Mouse (Mus musculus): Measurements from ENCODE around the gene Ccdc58. TPM values are rescaled to one million over a fixed set of nuclear protein-coding genes. Genes with fewer than 3 reads are reported as not detected.
"Not testable (repeated sequence)": the region's sequence is repeated elsewhere in the genome, so short reads cannot be mapped to it uniquely, and the experiment has no call there.

Gene Ccdc58
- polyA plus RNA-seq, 1 experiment from 2014 or later, result 42.4 TPM

- Histone ChIP-seq H3K36me3 (replicated peaks) (peaks cover 5% of the 10 kb centered on the region), H3K4me2 (no peak overlapping the region), H3K4me1 (replicated peaks) (no peaks in the 10 kb centered on the region), H3K27me3 (no peaks in the 10 kb centered on the region), H3K4me3 (replicated peaks) (no peak overlapping the region), H3K9me3 (replicated peaks) (no peaks in the 10 kb centered on the region), H3K27ac (replicated peaks) (no peak overlapping the region), H3K9ac (no peak overlapping the region)
- WGBS (ENCODE audit: insufficient replicate concordance), result 90% methylated on average over 3 of the region's 3 CpGs
- ATAC-seq (ENCODE audit: insufficient read depth), result no peak
Observed at GRCm38 (mm10) chr16:36079916-36080315, 8.4 kb downstream of the Ccdc58 start.

DNA sequence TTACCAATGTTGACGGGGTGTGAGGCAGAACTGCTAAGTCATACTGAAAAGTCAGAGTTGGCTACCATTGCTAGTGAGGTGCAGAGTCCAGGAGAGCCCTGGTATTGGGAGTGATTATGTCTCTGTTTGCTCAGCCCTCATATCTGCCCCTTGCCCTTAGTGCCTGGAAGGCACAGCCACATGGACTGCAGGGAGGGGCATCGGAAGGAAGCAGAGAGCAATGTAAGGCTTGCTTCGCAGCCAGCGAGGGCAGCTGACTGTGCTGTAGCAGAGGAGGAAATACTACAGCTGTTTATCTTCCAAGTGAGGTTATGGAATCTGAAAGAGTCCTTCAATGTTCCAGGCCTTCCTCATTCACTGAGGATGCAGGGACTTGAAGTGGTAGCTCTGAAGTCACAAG lies 16.4 kb downstream of the Ccdc58 start:
- H3K36me3 ChIP-seq (replicated peaks), result peaks cover 35% of the 10 kb centered on the region
- 66% methylated on average over 4 of the region's 4 CpGs for WGBS (ENCODE audit: insufficient replicate concordance)
- no peaks in the 10 kb centered on the region for H3K9me3 ChIP-seq (replicated peaks)

GRCm38 (mm10) chr16:36089065-36089464 lies 17.6 kb downstream of the Ccdc58 start:
- Histone ChIP-seq H3K9me3 (replicated peaks) (no peaks in the 10 kb centered on the region), H3K4me2 (no peak overlapping the region), H3K4me3 (replicated peaks) (no peak overlapping the region), H3K9ac (no peak overlapping the region), H3K27ac (replicated peaks) (no peak overlapping the region), H3K27me3 (no peaks in the 10 kb centered on the region), H3K4me1 (replicated peaks) (peaks cover 10% of the 10 kb centered on the region; the same call in 1 of the 2 replicates), H3K36me3 (replicated peaks) (peaks cover 31% of the 10 kb centered on the region)
- no peak for ATAC-seq (ENCODE audit: insufficient read depth)
- 81% methylated on average over 7 of the region's 7 CpGs for WGBS (ENCODE audit: insufficient replicate concordance)

More for the DNA sequence above, 16.4 kb downstream of the Ccdc58 start:
- Histone ChIP-seq H3K4me2 (no peak overlapping the region), H3K27me3 (no peaks in the 10 kb centered on the region), H3K9ac (no peak overlapping the region), H3K4me3 (replicated peaks) (no peak overlapping the region), H3K4me1 (replicated peaks) (peaks cover 10% of the 10 kb centered on the region; the same call in 1 of the 2 replicates), H3K27ac (replicated peaks) (peak overlapping the region; percentile 33; the same call in 1 of the 2 replicates)
- peak; percentile 89 for ATAC-seq (ENCODE audit: insufficient read depth)

DNA sequence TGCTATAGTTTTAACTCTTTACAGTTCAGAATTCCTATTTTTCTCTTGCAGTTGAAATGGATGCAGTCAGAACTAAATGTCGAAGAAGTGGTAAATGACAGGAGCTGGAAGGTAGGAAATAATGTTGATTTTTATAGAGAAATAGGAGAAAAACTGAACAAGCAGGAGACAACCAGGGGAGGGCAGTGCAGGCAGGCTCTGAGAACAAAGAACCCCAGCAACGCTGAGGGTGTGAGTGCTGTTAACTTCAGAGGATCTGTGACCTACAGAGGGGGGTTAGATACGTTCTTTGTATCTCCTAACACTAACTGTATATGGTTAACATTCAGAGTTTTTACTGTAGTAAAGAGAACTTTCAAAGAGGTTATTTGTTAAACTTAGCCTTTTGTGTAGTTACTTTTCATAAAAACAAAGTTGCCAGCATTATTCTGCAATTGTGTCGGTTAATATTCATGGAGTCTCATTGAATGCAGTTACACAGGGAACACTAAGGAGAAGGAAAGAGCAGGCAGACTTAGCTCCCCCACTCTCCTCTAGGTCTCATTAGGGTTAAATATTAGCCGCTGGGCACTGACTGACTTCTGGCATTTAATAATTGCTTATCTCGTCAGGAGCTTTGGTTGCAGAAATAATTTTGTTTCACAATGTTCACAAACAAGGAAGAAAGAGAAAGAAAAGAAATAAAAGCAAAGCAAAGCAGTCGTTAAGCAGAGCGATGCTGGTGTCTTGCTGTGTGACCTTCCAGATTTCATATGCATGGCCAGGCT lies 18.5 kb downstream of the Ccdc58 start:
- Histone ChIP-seq H3K4me3 (replicated peaks) (no peak overlapping the region), H3K9ac (no peak overlapping the region), H3K27ac (replicated peaks) (no peak overlapping the region), H3K27me3 (no peaks in the 10 kb centered on the region), H3K9me3 (replicated peaks) (no peaks in the 10 kb centered on the region), H3K4me1 (replicated peaks) (peaks cover 10% of the 10 kb centered on the region; the same call in 1 of the 2 replicates), H3K4me2 (no peak overlapping the region), H3K36me3 (replicated peaks) (peaks cover 31% of the 10 kb centered on the region)
- 65% methylated on average over 8 of the region's 8 CpGs for WGBS (ENCODE audit: insufficient replicate concordance)
- no peak for ATAC-seq (ENCODE audit: insufficient read depth)

GRCm38 (mm10) chr16:36090785-36091509 lies 19.5 kb downstream of the Ccdc58 start:
- Histone ChIP-seq H3K27me3 (no peaks in the 10 kb centered on the region), H3K27ac (replicated peaks) (no peak overlapping the region), H3K4me2 (no peak overlapping the region), H3K4me3 (replicated peaks) (no peak overlapping the region), H3K9me3 (replicated peaks) (no peaks in the 10 kb centered on the region), H3K36me3 (replicated peaks) (peaks cover 23% of the 10 kb centered on the region), H3K9ac (no peak overlapping the region), H3K4me1 (replicated peaks) (peaks cover 10% of the 10 kb centered on the region; the same call in 1 of the 2 replicates)
- WGBS (ENCODE audit: insufficient replicate concordance), result 83% methylated on average over 11 of the region's 11 CpGs
- ATAC-seq (ENCODE audit: insufficient read depth), result no peak

- Histone ChIP-seq H3K4me1 (replicated peaks) (no peaks in the 10 kb centered on the region), H3K36me3 (replicated peaks) (0 out of 2 replicates have a peak, but pooled peaks cover 10% of the 10 kb centered on the region), H3K27me3 (no peaks in the 10 kb centered on the region), H3K4me3 (replicated peaks) (no peak overlapping the region), H3K9ac (no peak overlapping the region), H3K9me3 (replicated peaks) (no peaks in the 10 kb centered on the region), H3K27ac (replicated peaks) (no peak overlapping the region), H3K4me2 (no peak overlapping the region)
- WGBS (ENCODE audit: insufficient replicate concordance), result 66% methylated on average over 3 of the region's 3 CpGs
- no peak for ATAC-seq (ENCODE audit: insufficient read depth)
Observed at GRCm38 (mm10) chr16:36094079-36094478, 22.6 kb downstream of the Ccdc58 start.

- H3K4me2 ChIP-seq; H3K4me3 ChIP-seq (replicated peaks); ATAC-seq (ENCODE audit: insufficient read depth); H3K27ac ChIP-seq (replicated peaks); H3K9me3 ChIP-seq (replicated peaks); H3K36me3 ChIP-seq (replicated peaks); H3K9ac ChIP-seq; H3K4me1 ChIP-seq (replicated peaks); H3K27me3 ChIP-seq: not testable (repeated sequence)
- WGBS (ENCODE audit: insufficient replicate concordance), result 77% methylated on average over 12 of the region's 12 CpGs
Observed at GRCm38 (mm10) chr16:36097813-36098499, 26.5 kb downstream of the Ccdc58 start.

DNA sequence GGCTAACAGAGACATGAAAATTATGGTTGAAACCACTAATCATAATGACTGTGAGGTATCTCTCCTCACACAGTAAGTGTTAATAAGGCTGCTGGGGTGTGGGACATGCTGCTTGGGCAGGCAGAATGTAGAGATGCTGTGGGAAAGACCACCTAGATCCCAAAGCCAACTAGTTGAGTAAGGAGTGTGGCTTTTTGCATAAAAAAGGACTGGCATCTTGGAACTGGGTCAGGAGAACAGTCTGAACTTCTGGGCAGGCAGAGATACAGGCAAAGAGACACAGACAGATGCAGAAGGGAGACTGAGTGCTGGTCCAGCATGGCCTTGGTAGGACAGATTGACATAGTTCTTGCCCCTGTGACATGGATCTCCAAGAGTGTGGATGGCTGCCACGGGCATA lies 30.0 kb downstream of the Ccdc58 start:
- WGBS (ENCODE audit: insufficient replicate concordance), result 48% methylated on average over 1 of the region's 1 CpGs
- no peak overlapping the region for H3K27ac ChIP-seq (replicated peaks)
- no peaks in the 10 kb centered on the region for H3K4me1 ChIP-seq (replicated peaks)
- H3K9ac ChIP-seq, result no peak overlapping the region
- no peaks in the 10 kb centered on the region for H3K9me3 ChIP-seq (replicated peaks)
- no peaks in the 10 kb centered on the region for H3K27me3 ChIP-seq
- H3K36me3 ChIP-seq (replicated peaks), result no peaks in the 10 kb centered on the region
- ATAC-seq (ENCODE audit: insufficient read depth), result no peak
- H3K4me3 ChIP-seq (replicated peaks), result no peak overlapping the region
- no peak overlapping the region for H3K4me2 ChIP-seq

- Histone ChIP-seq H3K9me3 (replicated peaks) (no peaks in the 10 kb centered on the region), H3K4me1 (replicated peaks) (no peaks in the 10 kb centered on the region), H3K27ac (replicated peaks) (no peak overlapping the region), H3K9ac (no peak overlapping the region), H3K36me3 (replicated peaks) (no peaks in the 10 kb centered on the region), H3K4me2 (no peak overlapping the region), H3K27me3 (no peaks in the 10 kb centered on the region), H3K4me3 (replicated peaks) (no peak overlapping the region)
- no peak for ATAC-seq (ENCODE audit: insufficient read depth)
- WGBS (ENCODE audit: insufficient replicate concordance), result 48% methylated on average over 1 of the region's 1 CpGs
Observed at GRCm38 (mm10) chr16:36102211-36102610, 30.7 kb downstream of the Ccdc58 start.

DNA sequence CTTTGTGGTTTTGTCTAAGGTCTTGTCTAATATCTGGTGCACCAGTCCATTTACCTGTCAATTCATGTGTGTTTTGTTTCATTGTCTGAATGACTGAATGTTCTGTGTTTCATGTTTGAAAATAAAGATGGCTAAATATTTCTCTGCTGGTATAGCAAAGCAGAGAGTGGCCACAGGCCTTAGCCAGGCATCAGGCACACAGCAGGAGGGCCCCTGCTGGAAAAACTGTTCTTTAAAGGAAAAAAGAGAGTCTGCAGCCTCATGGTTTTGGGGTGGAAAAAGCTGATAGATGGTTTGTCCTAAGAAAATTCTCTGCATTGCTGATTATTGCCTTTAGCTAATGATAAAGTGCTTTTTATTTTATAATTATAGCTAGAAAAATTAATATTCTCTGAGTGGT lies 40.0 kb downstream of the Ccdc58 start:
- H3K4me2 ChIP-seq; H3K4me3 ChIP-seq (replicated peaks); H3K27ac ChIP-seq (replicated peaks); H3K9ac ChIP-seq; H3K36me3 ChIP-seq (replicated peaks); H3K27me3 ChIP-seq; H3K4me1 ChIP-seq (replicated peaks); ATAC-seq (ENCODE audit: insufficient read depth); H3K9me3 ChIP-seq (replicated peaks): not testable (repeated sequence)

DNA sequence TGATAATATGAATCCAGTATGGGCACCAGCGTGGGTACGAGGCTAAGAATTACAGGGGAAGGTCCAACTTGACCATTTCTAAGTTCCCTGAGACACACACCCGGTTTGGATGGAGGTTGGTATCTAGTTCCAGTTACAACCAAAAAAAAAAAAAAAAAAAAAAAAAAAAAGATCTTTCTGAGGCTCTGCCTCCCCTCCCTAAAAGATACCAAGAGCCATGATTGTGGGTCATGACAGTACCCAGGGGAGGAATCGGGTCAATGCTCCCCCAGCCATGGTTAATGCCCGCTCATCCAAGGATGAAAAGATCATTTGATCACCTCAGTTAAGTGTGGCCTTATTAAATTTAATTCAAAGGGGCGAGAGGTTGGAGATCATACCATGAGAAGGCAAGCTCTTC lies 44.3 kb downstream of the Ccdc58 start:
- H3K4me1 ChIP-seq (replicated peaks); H3K27me3 ChIP-seq; H3K9me3 ChIP-seq (replicated peaks); H3K27ac ChIP-seq (replicated peaks); H3K9ac ChIP-seq; H3K36me3 ChIP-seq (replicated peaks); ATAC-seq (ENCODE audit: insufficient read depth); H3K4me2 ChIP-seq; H3K4me3 ChIP-seq (replicated peaks): not testable (repeated sequence)
- WGBS (ENCODE audit: insufficient replicate concordance), result 73% methylated on average over 6 of the region's 6 CpGs
